Mouse (Mus musculus) neural tube, embryonic 14.5 days (tissue): ENCODE data around the gene Mpg. TPM values are rescaled to one million over a fixed set of nuclear protein-coding genes. Genes with fewer than 3 reads are reported as not detected.

Experiments used
- ATAC-seq: fragments of 200-750 bp; cut with Nextera tagmentation; 2 replicates; pipeline ENCODE4 v1.8.0; 2017; ENCODE audit warnings: low read depth, mild to moderate bottlenecking, moderate TSS enrichment, moderate library complexity
- H3K27ac ChIP-seq: fragments of 300-500 bp; sonication (generic); 2 replicates; pipeline ENCODE4 v1.5.1; 2014; ENCODE audit warnings: low read depth, mild to moderate bottlenecking, control low read depth, low read length, moderate library complexity, mixed read lengths
- H3K27me3 ChIP-seq: fragments of 300-500 bp; sonication (generic); 2 replicates; pipeline ENCODE4 v1.6.1; 2014; ENCODE audit warnings: low read length; ENCODE audit not compliant: control insufficient read depth, insufficient read depth
- H3K36me3 ChIP-seq: fragments of 300-500 bp; sonication (generic); 2 replicates; pipeline ENCODE4 v1.6.1; 2014; ENCODE audit warnings: low read length, mixed read lengths; ENCODE audit not compliant: control insufficient read depth, insufficient read depth
- H3K4me1 ChIP-seq: fragments of 300-500 bp; sonication (generic); 2 replicates; pipeline ENCODE4 v1.6.1; 2014; ENCODE audit warnings: low read length; ENCODE audit not compliant: control insufficient read depth, insufficient read depth
- H3K4me2 ChIP-seq: fragments of 300-500 bp; sonication (generic); 2 replicates; pipeline ENCODE4 v1.6.1; 2014; ENCODE audit warnings: mild to moderate bottlenecking, low read depth, low read length, control low read depth
- H3K4me3 ChIP-seq: fragments of 300-500 bp; sonication (generic); 2 replicates; pipeline ENCODE4 v1.5.1; 2014; ENCODE audit warnings: low read depth, low read length, control low read depth, mixed read lengths
- H3K9ac ChIP-seq: fragments of 300-500 bp; sonication (generic); replicated peaks from 2 replicates; pipeline ENCODE4 v1.6.1; 2014; ENCODE audit warnings: low read depth, mild to moderate bottlenecking, control low read depth, low read length, mixed read lengths
- H3K9me3 ChIP-seq: fragments of 300-500 bp; sonication (generic); 2 replicates; pipeline ENCODE4 v1.6.1; 2016; ENCODE audit warnings: low read length; ENCODE audit not compliant: control insufficient read depth
- WGBS: fragments of 180-500 bp; shearing (Covaris S2); extraction: QIAGEN DNeasy Blood & Tissue Kit; methylation state at CpG from one replicate; pipeline ENCODE4 v1.1.7; 2014; 5-methylcytosine and 5-hydroxymethylcytosine counted together
- polyA plus RNA-seq: library from polyadenylated mRNA; unstranded; fragments of >200 nt; fragmentation: Nextera tagmentation; extraction: Ambion mirVana; gene quantifications from 2 replicates; pipeline ENCODE4 v1.2.1, GENCODE M21; 2014

The Mpg gene
- polyA plus RNA-seq, 1 experiment from 2014 or later = 43.0 TPM

- H3K36me3 ChIP-seq = no peaks in the 10 kb centered on the region
- no peaks in the 10 kb centered on the region for H3K27me3 ChIP-seq
- 49% methylated on average over 4 of the region's 4 CpGs for WGBS
- no peak overlapping the region for H3K4me2 ChIP-seq
- H3K4me1 ChIP-seq = peaks cover 8% of the 10 kb centered on the region; the same call in 1 of the 2 replicates
- H3K27ac ChIP-seq = no peak overlapping the region
- H3K9ac ChIP-seq = no peak overlapping the region
- no peaks in the 10 kb centered on the region for H3K9me3 ChIP-seq
- no peak overlapping the region for H3K4me3 ChIP-seq
- no peak for ATAC-seq
Observed at GRCm38 (mm10) chr11:32271178-32271577, 44.9 kb downstream of the Mpg start.

- no peaks in the 10 kb centered on the region for H3K9me3 ChIP-seq
- H3K9ac ChIP-seq = no peak within 1 kb of the TSS
- no peak for ATAC-seq
- no peak within 1 kb of the TSS for H3K4me2 ChIP-seq
- H3K27me3 ChIP-seq = no peaks in the 10 kb centered on the region
- no peak within 1 kb of the TSS for H3K4me3 ChIP-seq
- no peaks in the 10 kb centered on the region for H3K4me1 ChIP-seq
- no peaks in the 10 kb centered on the region for H3K36me3 ChIP-seq
- H3K27ac ChIP-seq = no peak within 1 kb of the TSS
- WGBS = 68% methylated on average over 3 of the region's 3 CpGs
Observed at GRCm38 (mm10) chr11:32276347-32276746, 50.0 kb downstream of the Mpg start, which contains the start of gene Hba-x. Gene Hba-x (plus strand): TSS chr11:32276400.

- H3K36me3 ChIP-seq = no peaks in the 10 kb centered on the region
- H3K4me3 ChIP-seq = no peak overlapping the region
- no peak overlapping the region for H3K27ac ChIP-seq
- H3K4me1 ChIP-seq = no peaks in the 10 kb centered on the region
- H3K9ac ChIP-seq = no peak overlapping the region
- 76% methylated on average over 21 of the region's 21 CpGs for WGBS
- H3K4me2 ChIP-seq = no peak overlapping the region
- H3K9me3 ChIP-seq = no peaks in the 10 kb centered on the region
- ATAC-seq = no peak
- H3K27me3 ChIP-seq = no peaks in the 10 kb centered on the region
Observed at GRCm38 (mm10) chr11:32277736-32278457, 51.6 kb downstream of the Mpg start.

- no peaks in the 10 kb centered on the region for H3K27me3 ChIP-seq
- no peaks in the 10 kb centered on the region for H3K9me3 ChIP-seq
- no peaks in the 10 kb centered on the region for H3K36me3 ChIP-seq
- no peak for ATAC-seq
- H3K4me3 ChIP-seq = no peak overlapping the region
- WGBS = 81% methylated on average over 12 of the region's 12 CpGs
- H3K4me2 ChIP-seq = no peak overlapping the region
- H3K9ac ChIP-seq = no peak overlapping the region; the same call in 1 of the 2 replicates
- no peak overlapping the region for H3K27ac ChIP-seq
- H3K4me1 ChIP-seq = no peaks in the 10 kb centered on the region
Observed at GRCm38 (mm10) chr11:32278458-32278957, 52.2 kb downstream of the Mpg start.

- H3K9ac ChIP-seq = no peak overlapping the region
- no peak overlapping the region for H3K4me2 ChIP-seq
- H3K36me3 ChIP-seq = no peaks in the 10 kb centered on the region
- no peaks in the 10 kb centered on the region for H3K4me1 ChIP-seq
- ATAC-seq = no peak
- H3K27me3 ChIP-seq = no peaks in the 10 kb centered on the region
- H3K27ac ChIP-seq = no peak overlapping the region
- WGBS = 85% methylated on average over 2 of the region's 2 CpGs
- H3K4me3 ChIP-seq = no peak overlapping the region
- H3K9me3 ChIP-seq = no peaks in the 10 kb centered on the region
Observed at GRCm38 (mm10) chr11:32280646-32281045, 54.3 kb downstream of the Mpg start.

- Histone ChIP-seq H3K4me2 (no peak overlapping the region), H3K9me3 (no peaks in the 10 kb centered on the region)
- 72% methylated on average over 1 of the region's 1 CpGs for WGBS
Observed at GRCm38 (mm10) chr11:32281416-32282144, 55.3 kb downstream of the Mpg start.

More at GRCm38 (mm10) chr11:32281416-32282144, 55.3 kb downstream of the Mpg start:
- Histone ChIP-seq H3K27ac (no peak overlapping the region), H3K4me1 (no peaks in the 10 kb centered on the region), H3K36me3 (no peaks in the 10 kb centered on the region), H3K9ac (no peak overlapping the region), H3K4me3 (no peak overlapping the region), H3K27me3 (no peaks in the 10 kb centered on the region)
- ATAC-seq = no peak

Other genes starting within 250 kb of the Mpg start
- gene Nsg2, start 226.0 kb upstream of the Mpg start, polyA plus RNA-seq = 143 and 156 TPM in 2 replicates
- gene Il9r, start 26.2 kb upstream of the Mpg start, polyA plus RNA-seq = 0.05 TPM in 1 of 2 replicates, not detected in the other
- gene Snrnp25, start 21.1 kb upstream of the Mpg start, polyA plus RNA-seq = 42.6 and 47.1 TPM in 2 replicates
- 12.5 and 21.5 TPM in 2 replicates for gene Rhbdf1, start 4.2 kb upstream of the Mpg start, polyA plus RNA-seq
- 32.7 and 38.3 TPM in 2 replicates for gene Nprl3, start 41.2 kb downstream of the Mpg start, polyA plus RNA-seq
- 43.2 and 157 TPM in 2 replicates for gene Hba-x, start 49.9 kb downstream of the Mpg start, polyA plus RNA-seq
- gene Hba-a1, start 57.0 kb downstream of the Mpg start, polyA plus RNA-seq = 2,197 and 2,350 TPM in 2 replicates
- 0.96 and 2.7 TPM in 2 replicates for gene Hbq1b, start 60.5 kb downstream of the Mpg start, polyA plus RNA-seq
- 5,205 and 6,030 TPM in 2 replicates for gene Hba-a2, start 70.0 kb downstream of the Mpg start, polyA plus RNA-seq
- gene Hbq1a, start 73.6 kb downstream of the Mpg start, polyA plus RNA-seq = 1.9 TPM in 1 of 2 replicates, not detected in the other
- 21.3 and 23.1 TPM in 2 replicates for gene Sh3pxd2b, start 121.3 kb downstream of the Mpg start, polyA plus RNA-seq
- 52.5 and 55.5 TPM in 2 replicates for gene Ubtd2, start 228.9 kb downstream of the Mpg start, polyA plus RNA-seq